Mouse (Mus musculus): Measurements from ENCODE around the gene Pip5k1a.

Pip5k1a gene

DNA sequence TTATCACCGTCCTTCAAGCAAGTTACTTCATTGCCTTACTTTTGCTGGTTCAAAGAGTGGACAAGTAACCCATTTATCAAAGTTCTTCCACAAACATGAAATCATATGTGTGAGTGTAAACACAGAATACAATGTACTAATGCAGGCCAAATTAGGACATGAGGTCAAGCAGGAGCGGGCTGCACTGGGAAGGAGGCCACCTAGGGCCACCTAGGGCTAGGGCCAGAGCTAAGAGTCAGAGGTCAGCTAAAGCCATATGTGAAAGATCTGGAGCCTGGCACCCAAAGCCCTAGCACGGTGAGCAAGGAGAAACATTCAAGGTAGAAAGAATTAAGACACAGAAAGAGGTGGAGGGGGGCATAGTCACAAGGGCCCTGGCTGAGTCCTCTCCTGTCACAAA is 93.7 kb downstream of the Pip5k1a start:
- no peak for ATAC-seq (ENCODE audit: insufficient number of reproducible peaks, low FRiP score, low TSS enrichment)

DNA sequence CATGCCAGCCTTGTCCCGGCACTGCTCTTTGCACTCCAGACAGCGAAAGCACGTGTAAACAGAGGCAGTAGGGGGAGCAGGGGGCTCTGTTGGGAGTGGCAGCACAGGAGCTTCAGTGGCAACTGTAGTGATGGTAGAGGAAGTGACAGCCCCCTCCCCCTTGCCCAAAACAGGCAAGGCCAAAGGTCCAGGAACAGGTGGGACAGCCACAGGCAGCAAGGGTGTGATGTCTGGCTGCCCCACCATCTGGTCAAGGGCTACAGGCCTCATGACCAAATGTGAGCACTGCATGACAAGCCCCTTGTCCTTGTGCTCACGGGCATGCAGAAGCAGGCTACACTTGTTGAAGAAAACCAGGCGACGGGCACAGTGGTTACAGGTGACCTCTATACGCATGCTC is 96.3 kb downstream of the Pip5k1a start:
- ATAC-seq (ENCODE audit: insufficient number of reproducible peaks, low FRiP score, low TSS enrichment) = no peak
